Mouse (Mus musculus): Measurements from ENCODE around the gene Mrto4. TPM values are rescaled to one million over a fixed set of nuclear protein-coding genes. Genes with fewer than 3 reads are reported as not detected.

The Mrto4 gene
- total and polyA plus RNA-seq, 3 experiments = 176 to 225 (median 195) TPM

GRCm38 (mm10) chr4:139373130-139373529, 20.8 kb upstream of the Mrto4 start:
- peaks cover 63 to 92% of the 10 kb centered on the region in 2 experiments for H3K36me3 ChIP-seq (replicated peaks in 1 of 2; ENCODE audit: control insufficient read depth in 1 of 2, insufficient read depth in 1 of 2, low read length in 1 of 2)
- H3K9ac ChIP-seq (ENCODE audit: insufficient read depth, low read depth) = no peak overlapping the region
- 0 out of 4 replicates have a peak, but pooled peaks cover 0 to 3% of the 10 kb centered on the region in 2 experiments for H3K4me1 ChIP-seq (ENCODE audit: control insufficient read depth in 1 of 2, insufficient read depth in 2 of 2)
- no peak overlapping the region for H3K4me3 ChIP-seq (replicated peaks in 1 of 3; ENCODE audit: low read depth in 2 of 3, low read length in 2 of 3, poor library complexity in 1 of 3)
- DNase-seq (ENCODE audit: extremely low read depth) = no peak
- H3K27me3 ChIP-seq (replicated peaks) = no peaks in the 10 kb centered on the region
- no peaks in the 10 kb centered on the region for H3K9me3 ChIP-seq (replicated peaks; ENCODE audit: low read length)
- H3K79me2 ChIP-seq (replicated peaks; ENCODE audit: control insufficient read depth, extremely low read depth, insufficient read depth, poor library complexity, severe bottlenecking) = no peaks in the 10 kb centered on the region
- in situ Hi-C loops (cut with MboI; ENCODE audit: low pct_ligation_motif_present, low pct_unique_long_range_greater_than_20kb, low sequenced_read_pairs) = no loop called here
- no peak overlapping the region for H3K27ac ChIP-seq (ENCODE audit: insufficient read depth, low read depth)
- dilution Hi-C loops (cut with MboI; ENCODE audit: extremely low pct_ligation_motif_present, extremely low pct_unique_long_range_greater_than_20kb, low sequenced_read_pairs) = no loop called here
- no peak overlapping the region for H3K4me2 ChIP-seq (ENCODE audit: insufficient read depth, low read depth, poor library complexity, severe bottlenecking)
- TF ChIP-seq POLR2A (IDR thresholded peaks at IDR 0.05; ENCODE audit: low read depth, low read length) (no peak), EP300 (IDR thresholded peaks at IDR 0.05; ENCODE audit: low read length) (no peak), PAX5 (IDR thresholded peaks at IDR 0.05; ENCODE audit: low read length) (no peak), ELF1 (IDR thresholded peaks at IDR 0.05; ENCODE audit: low read depth, low read length) (no peak), TCF12 (IDR thresholded peaks at IDR 0.05; ENCODE audit: low read depth, low read length) (no peak), JUND (conservative IDR thresholded peaks at IDR 0.05; ENCODE audit: low read depth, low read length) (no peak), HCFC1 (IDR thresholded peaks at IDR 0.05; ENCODE audit: low read depth, low read length) (no peak), MEF2A (IDR thresholded peaks at IDR 0.05; ENCODE audit: borderline replicate concordance, low read depth, low read length) (no peak)

GRCm38 (mm10) chr4:139368038-139368437, 15.7 kb upstream of the Mrto4 start:
- no peaks in the 10 kb centered on the region for H3K4me1 ChIP-seq (ENCODE audit: control insufficient read depth in 1 of 2, insufficient read depth in 2 of 2)
- H3K79me2 ChIP-seq (replicated peaks; ENCODE audit: control insufficient read depth, extremely low read depth, insufficient read depth, poor library complexity, severe bottlenecking) = no peaks in the 10 kb centered on the region
- H3K4me2 ChIP-seq (ENCODE audit: insufficient read depth, low read depth, poor library complexity, severe bottlenecking) = no peak overlapping the region
- H3K9ac ChIP-seq (ENCODE audit: insufficient read depth, low read depth) = no peak overlapping the region
- H3K27ac ChIP-seq (ENCODE audit: insufficient read depth, low read depth) = no peak overlapping the region
- H3K9me3 ChIP-seq (replicated peaks; ENCODE audit: low read length) = no peaks in the 10 kb centered on the region
- no peak overlapping the region for H3K4me3 ChIP-seq (replicated peaks in 1 of 3; ENCODE audit: low read depth in 2 of 3, low read length in 2 of 3, poor library complexity in 1 of 3)
- in situ Hi-C loops (cut with MboI; ENCODE audit: low pct_ligation_motif_present, low pct_unique_long_range_greater_than_20kb, low sequenced_read_pairs) (no loop called here), dilution Hi-C loops (cut with MboI; ENCODE audit: extremely low pct_ligation_motif_present, extremely low pct_unique_long_range_greater_than_20kb, low sequenced_read_pairs) (no loop called here)
- H3K27me3 ChIP-seq (replicated peaks) = no peaks in the 10 kb centered on the region
- peaks cover 80 to 94% of the 10 kb centered on the region in 2 experiments for H3K36me3 ChIP-seq (replicated peaks in 1 of 2; ENCODE audit: control insufficient read depth in 1 of 2, insufficient read depth in 1 of 2, low read length in 1 of 2)
- TF ChIP-seq MAX (IDR thresholded peaks at IDR 0.05; ENCODE audit: low read length) = no peak
- no peak for DNase-seq (ENCODE audit: extremely low read depth)

- dilution Hi-C loops (cut with MboI; ENCODE audit: extremely low pct_ligation_motif_present, extremely low pct_unique_long_range_greater_than_20kb, low sequenced_read_pairs) (no loop called here), in situ Hi-C loops (cut with MboI; ENCODE audit: low pct_ligation_motif_present, low pct_unique_long_range_greater_than_20kb, low sequenced_read_pairs) (no loop called here)
- TF ChIP-seq MYC (IDR thresholded peaks at IDR 0.05; ENCODE audit: low read depth, low read length) (no peak), IRF4 (IDR thresholded peaks at IDR 0.05; ENCODE audit: low read depth, low read length) (no peak), SMC3 (IDR thresholded peaks at IDR 0.05; ENCODE audit: low read depth, low read length) (no peak), MAX (IDR thresholded peaks at IDR 0.05; ENCODE audit: low read length) (no peak), ZNF384 (IDR thresholded peaks at IDR 0.05; ENCODE audit: low read depth, low read length) (no peak), EP300 (IDR thresholded peaks at IDR 0.05; ENCODE audit: low read length) (no peak), JUN (IDR thresholded peaks at IDR 0.05; ENCODE audit: insufficient read depth, low read depth, low read length) (no peak), POLR2A (IDR thresholded peaks at IDR 0.05; ENCODE audit: low read depth, low read length) (no peak), PAX5 (IDR thresholded peaks at IDR 0.05; ENCODE audit: low read length) (no peak), CHD1 (IDR thresholded peaks at IDR 0.05; ENCODE audit: low read depth, low read length) (no peak), TCF12 (IDR thresholded peaks at IDR 0.05; ENCODE audit: low read depth, low read length) (no peak), MEF2A (IDR thresholded peaks at IDR 0.05; ENCODE audit: borderline replicate concordance, low read depth, low read length) (no peak), ZC3H11A (IDR thresholded peaks at IDR 0.05; ENCODE audit: low read depth, low read length) (no peak), ZMIZ1 (IDR thresholded peaks at IDR 0.05; ENCODE audit: low read depth, low read length) (no peak), E2F4 (IDR thresholded peaks at IDR 0.05; ENCODE audit: insufficient replicate concordance, low read depth, low read length) (no peak), RAD21 (IDR thresholded peaks at IDR 0.05; ENCODE audit: low read depth, low read length) (no peak), UBTF (IDR thresholded peaks at IDR 0.05; ENCODE audit: low read depth, low read length) (no peak)
Observed at GRCm38 (mm10) chr4:139367336-139367735, 15.0 kb upstream of the Mrto4 start.

More at GRCm38 (mm10) chr4:139367336-139367735, 15.0 kb upstream of the Mrto4 start:
- no peaks in the 10 kb centered on the region for H3K4me1 ChIP-seq (ENCODE audit: control insufficient read depth in 1 of 2, insufficient read depth in 2 of 2)
- DNase-seq (ENCODE audit: extremely low read depth) = no peak
- no peak overlapping the region for H3K4me2 ChIP-seq (ENCODE audit: insufficient read depth, low read depth, poor library complexity, severe bottlenecking)
- H3K36me3 ChIP-seq (replicated peaks in 1 of 2; ENCODE audit: control insufficient read depth in 1 of 2, insufficient read depth in 1 of 2, low read length in 1 of 2) = peaks cover 83 to 95% of the 10 kb centered on the region in 2 experiments
- no peak overlapping the region for H3K27ac ChIP-seq (ENCODE audit: insufficient read depth, low read depth)
- H3K4me3 ChIP-seq (replicated peaks in 1 of 3; ENCODE audit: low read depth in 2 of 3, low read length in 2 of 3, poor library complexity in 1 of 3) = no peak overlapping the region
- no peaks in the 10 kb centered on the region for H3K27me3 ChIP-seq (replicated peaks)
- no peak overlapping the region for H3K9ac ChIP-seq (ENCODE audit: insufficient read depth, low read depth)
- H3K79me2 ChIP-seq (replicated peaks; ENCODE audit: control insufficient read depth, extremely low read depth, insufficient read depth, poor library complexity, severe bottlenecking) = no peaks in the 10 kb centered on the region
- H3K9me3 ChIP-seq (replicated peaks; ENCODE audit: low read length) = no peaks in the 10 kb centered on the region
